In genomic region chr2:159096667-159097066, GRCm38 (mm10) we compare ENCODE assay signal across 11 mouse cellular contexts.
DNase-seq lines count a peak whose midpoint lies in the region; ATAC-seq and TF ChIP-seq lines count a peak whose summit lies in the region.
"Had no signal": no experiment of that assay in that cellular context is flagged by ENCODE, and none has a peak within 500 bp of the region (broad histone marks: within the 10 kb centered on the region; RNA-seq: fewer than 3 reads in every experiment).

No protein-coding gene starts in this region.

- no peak for TF ChIP-seq CTCF in forebrain, postnatal 0 days (IDR thresholded peaks at IDR 0.05; ENCODE audit: low read depth)
- no peak for TF ChIP-seq CTCF in cerebellum, adult 2 months (IDR thresholded peaks at IDR 0.05; ENCODE audit: borderline replicate concordance, insufficient read depth, low read depth, low read length)

- TF ChIP-seq POLR2A in cerebellum, adult 2 months (IDR thresholded peaks at IDR 0.05; ENCODE audit: borderline replicate concordance, insufficient read depth, low read length): no peak

- peak; percentile 10 for DNase-seq in embryo, embryonic 11 days
- DNase-seq in embryo, embryonic 9.5 days (ENCODE audit: extremely low spot score): no peak
- DNase-seq in forebrain, postnatal 0 days: peak; percentile 0
- DNase-seq in lung, postnatal 10 days: peak; percentile 78
- no peak for DNase-seq in cerebellum, adult 9-11 months
- DNase-seq in hindbrain, embryonic 11.5 days (ENCODE audit: low spot score): no peak
- no peak for DNase-seq in cerebellum, adult 2 months

- no peaks in the 10 kb centered on the region for H3K4me1 ChIP-seq in forebrain, postnatal 0 days (ENCODE audit: insufficient read depth)
- H3K4me1 ChIP-seq in kidney, embryonic 14.5 days (ENCODE audit: control insufficient read depth, insufficient read depth, low read length): no peaks in the 10 kb centered on the region
- H3K4me1 ChIP-seq in hindbrain, embryonic 11.5 days (replicated peaks; ENCODE audit: control insufficient read depth, insufficient read depth, low read length): no peaks in the 10 kb centered on the region
- no peaks in the 10 kb centered on the region for H3K4me1 ChIP-seq in cerebellum, adult 2 months (ENCODE audit: control insufficient read depth, insufficient read depth, low read length)

- H3K27ac ChIP-seq in forebrain, postnatal 0 days (ENCODE audit: low read depth, low read length): no peak overlapping the region
- H3K27ac ChIP-seq in kidney, embryonic 14.5 days (ENCODE audit: low read depth, low read length): no peak overlapping the region
- no peak overlapping the region for H3K27ac ChIP-seq in hindbrain, embryonic 11.5 days (ENCODE audit: low read depth, low read length)
- H3K27ac ChIP-seq in cerebellum, adult 2 months (ENCODE audit: insufficient read depth, low read length): no peak overlapping the region
- H3K27ac ChIP-seq: embryonic facial prominence, embryonic 13.5 days; liver, embryonic 14.5 days had no signal

- H3K27me3 ChIP-seq in forebrain, postnatal 0 days (ENCODE audit: insufficient read depth, low read length): no peaks in the 10 kb centered on the region
- H3K27me3 ChIP-seq in kidney, embryonic 14.5 days (ENCODE audit: control insufficient read depth, insufficient read depth, low read length): no peaks in the 10 kb centered on the region
- H3K27me3 ChIP-seq in hindbrain, embryonic 11.5 days (ENCODE audit: control insufficient read depth, insufficient read depth, low read length): no peaks in the 10 kb centered on the region
- no peaks in the 10 kb centered on the region; the same call in 1 of the 2 replicates for H3K27me3 ChIP-seq in cerebellum, adult 2 months (ENCODE audit: control insufficient read depth, insufficient read depth, low read length)
- H3K27me3 ChIP-seq: embryonic facial prominence, embryonic 13.5 days had no signal

- no peaks in the 10 kb centered on the region for H3K9me3 ChIP-seq in forebrain, postnatal 0 days (ENCODE audit: low read length)
- H3K9me3 ChIP-seq in kidney, embryonic 14.5 days (ENCODE audit: control insufficient read depth, low read length): no peaks in the 10 kb centered on the region
- no peaks in the 10 kb centered on the region for H3K9me3 ChIP-seq in hindbrain, embryonic 11.5 days (ENCODE audit: control insufficient read depth, low read length)
- H3K9me3 ChIP-seq: embryonic facial prominence, embryonic 13.5 days had no signal

- H3K4me2 ChIP-seq in forebrain, postnatal 0 days (ENCODE audit: low read depth): no peak overlapping the region
- no peak overlapping the region for H3K4me2 ChIP-seq in kidney, embryonic 14.5 days (replicated peaks; ENCODE audit: low read depth, low read length)
- H3K4me2 ChIP-seq in hindbrain, embryonic 11.5 days (replicated peaks; ENCODE audit: low read depth, low read length): no peak overlapping the region
- H3K4me2 ChIP-seq: embryonic facial prominence, embryonic 13.5 days had no signal

- no peak for ATAC-seq in forebrain, postnatal 0 days
- peak; percentile 39; the same call in 1 of the 2 replicates for ATAC-seq in kidney, embryonic 14.5 days (ENCODE audit: low FRiP score, low TSS enrichment)
- ATAC-seq in hindbrain, embryonic 11.5 days (ENCODE audit: low FRiP score): no peak

- no peak overlapping the region for H3K4me3 ChIP-seq in forebrain, postnatal 0 days (ENCODE audit: low read depth, low read length)
- no peak overlapping the region for H3K4me3 ChIP-seq in kidney, embryonic 14.5 days (ENCODE audit: low read length)
- no peak overlapping the region for H3K4me3 ChIP-seq in hindbrain, embryonic 11.5 days (ENCODE audit: low read depth, low read length)
- H3K4me3 ChIP-seq in cerebellum, adult 2 months (replicated peaks; ENCODE audit: insufficient read depth, low read depth, low read length): no peak overlapping the region
- H3K4me3 ChIP-seq: embryonic facial prominence, embryonic 13.5 days; myocyte had no signal

- 32% methylated on average over 2 of the region's 2 CpGs for WGBS in forebrain, postnatal 0 days
- WGBS in kidney, embryonic 14.5 days: 9% methylated on average over 2 of the region's 2 CpGs
- WGBS in hindbrain, embryonic 11.5 days: 48% methylated on average over 2 of the region's 2 CpGs
- 68% methylated on average over 2 of the region's 2 CpGs for WGBS in cerebellum, adult 2 months

- H3K36me3 ChIP-seq in forebrain, postnatal 0 days (ENCODE audit: insufficient read depth): no peaks in the 10 kb centered on the region
- no peaks in the 10 kb centered on the region for H3K36me3 ChIP-seq in kidney, embryonic 14.5 days (ENCODE audit: control insufficient read depth, insufficient read depth, low read length)
- H3K36me3 ChIP-seq in hindbrain, embryonic 11.5 days (ENCODE audit: control insufficient read depth, insufficient read depth, low read length): no peaks in the 10 kb centered on the region
- H3K36me3 ChIP-seq: embryonic facial prominence, embryonic 13.5 days had no signal

- no peak overlapping the region for H3K9ac ChIP-seq in forebrain, postnatal 0 days
- H3K9ac ChIP-seq in kidney, embryonic 14.5 days (ENCODE audit: low read depth, low read length): no peak overlapping the region
- H3K9ac ChIP-seq in hindbrain, embryonic 11.5 days (ENCODE audit: low read depth, low read length): no peak overlapping the region
- H3K9ac ChIP-seq: embryonic facial prominence, embryonic 13.5 days; liver, embryonic 14.5 days had no signal

Comparison
In these comparisons a context has a peak if more than half of its experiments do, and no peak if none do; other contexts are left out.
1. DNase-seq: peak in embryo, embryonic 11 days (single experiment), forebrain, postnatal 0 days (single experiment) and lung, postnatal 10 days (single experiment); none in embryo, embryonic 9.5 days (single experiment), cerebellum, adult 9-11 months (single experiment), hindbrain, embryonic 11.5 days (single experiment) and cerebellum, adult 2 months (0 of 2).